Mouse (Mus musculus) forebrain, postnatal 0 days (tissue): ENCODE results near the gene Lrmp. TPM values are rescaled to one million over a fixed set of nuclear protein-coding genes. Genes with fewer than 3 reads are reported as not detected.
A peak's percentile ranks its signal among the peaks of the same experiment; 100 is the strongest.

Source experiments
- ATAC-seq: fragments of 200-750 bp; cut with Nextera tagmentation; 2 replicates; pipeline ENCODE4 v1.8.0; 2017; ENCODE audit warnings: mild to moderate bottlenecking, moderate library complexity
- DNase-seq: peaks from one replicate; pipeline ENCODE4 v3.0.0-alpha.2; 2015
- H3K27ac ChIP-seq: fragments of 300-500 bp; sonication (generic); 2 replicates; pipeline ENCODE4 v1.5.1; 2014; ENCODE audit warnings: low read depth, mild to moderate bottlenecking, antibody characterized with exemption, low read length, moderate library complexity, mixed read lengths
- H3K27me3 ChIP-seq: fragments of 300-500 bp; sonication (generic); 2 replicates; pipeline ENCODE4 v1.6.1; 2014; ENCODE audit warnings: mild to moderate bottlenecking, low read length, mixed read lengths; ENCODE audit not compliant: insufficient read depth
- H3K36me3 ChIP-seq: fragments of 300-500 bp; sonication (generic); 2 replicates; pipeline ENCODE4 v1.6.1; 2014; ENCODE audit warnings: mild to moderate bottlenecking, moderate library complexity; ENCODE audit not compliant: insufficient read depth
- H3K4me1 ChIP-seq: fragments of 300-500 bp; sonication (generic); 2 replicates; pipeline ENCODE4 v1.6.1; 2014; ENCODE audit warnings: antibody characterized with exemption; ENCODE audit not compliant: insufficient read depth
- H3K4me2 ChIP-seq: fragments of 300-500 bp; sonication (generic); 2 replicates; pipeline ENCODE4 v1.6.1; 2014; ENCODE audit warnings: low read depth, mild to moderate bottlenecking, moderate library complexity
- H3K4me3 ChIP-seq: fragments of 300-500 bp; sonication (generic); 2 replicates; pipeline ENCODE4 v1.5.1; 2014; ENCODE audit warnings: low read depth, low read length, mixed read lengths
- H3K9ac ChIP-seq: fragments of 300-500 bp; sonication (generic); 2 replicates; pipeline ENCODE4 v1.6.1; 2014; ENCODE audit warnings: mild to moderate bottlenecking
- H3K9me3 ChIP-seq: fragments of 300-500 bp; sonication (generic); 2 replicates; pipeline ENCODE4 v1.6.1; 2016; ENCODE audit warnings: low read length
- CTCF ChIP-seq: sonication (generic); IDR thresholded peaks from 2 replicates; pipeline ENCODE4 v1.5.1; 2016; ENCODE audit warnings: antibody characterized with exemption, control low read depth, low read depth
- WGBS: fragments of 180-500 bp; shearing (Covaris S2); extraction: QIAGEN DNeasy Blood & Tissue Kit; methylation state at CpG from one replicate; pipeline ENCODE4 v1.1.7; 2014; 5-methylcytosine and 5-hydroxymethylcytosine counted together
- polyA plus RNA-seq: library from polyadenylated mRNA; unstranded; fragments of >200 nt; fragmentation: Nextera tagmentation; extraction: Ambion mirVana; gene quantifications from 2 replicates; pipeline ENCODE4 v1.2.1, GENCODE M21; 2015
- total RNA-seq: library from RNA; depleted of rRNA; stranded (reverse); fragments of >200 nt; gene quantifications from 2 replicates; pipeline ENCODE4 v1.2.3, GENCODE M21; 2014

Gene Lrmp
- total and polyA plus RNA-seq, 2 experiments from 2014 or later = 0.80 to 1.3 TPM

- Histone ChIP-seq H3K36me3 (no peaks in the 10 kb centered on the region), H3K4me2 (peak within 1 kb of the TSS; percentile 94), H3K4me3 (peak within 1 kb of the TSS; percentile 49), H3K9me3 (no peaks in the 10 kb centered on the region), H3K4me1 (no peaks in the 10 kb centered on the region), H3K27ac (no peak within 1 kb of the TSS), H3K9ac (peak within 1 kb of the TSS; percentile 46), H3K27me3 (no peaks in the 10 kb centered on the region)
- DNase-seq = peak; percentile 56
- peak; percentile 85 for ATAC-seq
- 2% methylated on average over 39 of the region's 39 CpGs for WGBS
- TF ChIP-seq CTCF = no peak
Measured at GRCm38 (mm10) chr6:145075548-145076224, 39.8 kb upstream of the Lrmp start, which contains the start of gene Bcat1. Gene Bcat1, minus strand, starts transcription at chr6:145076184.

GRCm38 (mm10) chr6:145076286-145076685 lies 39.2 kb upstream of the Lrmp start:
- Histone ChIP-seq H3K9ac (no peak overlapping the region), H3K4me2 (peak overlapping the region; percentile 94), H3K9me3 (no peaks in the 10 kb centered on the region), H3K27me3 (no peaks in the 10 kb centered on the region), H3K27ac (no peak overlapping the region), H3K4me3 (peak overlapping the region; percentile 49), H3K4me1 (no peaks in the 10 kb centered on the region), H3K36me3 (no peaks in the 10 kb centered on the region)
- 17% methylated on average over 9 of the region's 9 CpGs for WGBS
- ATAC-seq (no peak), DNase-seq (no peak)
- TF ChIP-seq CTCF = no peak

GRCm38 (mm10) chr6:145079087-145079759 lies 36.2 kb upstream of the Lrmp start:
- TF ChIP-seq CTCF = no peak
- ATAC-seq = no peak
- H3K4me2 ChIP-seq = no peak overlapping the region
- no peak for DNase-seq
- H3K9ac ChIP-seq = no peak overlapping the region
- H3K9me3 ChIP-seq = no peaks in the 10 kb centered on the region
- 83% methylated on average over 9 of the region's 9 CpGs for WGBS
- H3K4me3 ChIP-seq = no peak overlapping the region
- H3K36me3 ChIP-seq = no peaks in the 10 kb centered on the region
- no peaks in the 10 kb centered on the region for H3K4me1 ChIP-seq
- no peaks in the 10 kb centered on the region for H3K27me3 ChIP-seq
- no peak overlapping the region for H3K27ac ChIP-seq

- Histone ChIP-seq H3K9ac (no peak overlapping the region), H3K36me3 (no peaks in the 10 kb centered on the region), H3K27ac (no peak overlapping the region), H3K4me2 (no peak overlapping the region), H3K4me1 (no peaks in the 10 kb centered on the region), H3K4me3 (no peak overlapping the region), H3K27me3 (no peaks in the 10 kb centered on the region), H3K9me3 (no peaks in the 10 kb centered on the region)
- DNase-seq = no peak
- TF ChIP-seq CTCF = no peak
- WGBS = 79% methylated on average over 4 of the region's 4 CpGs
- no peak for ATAC-seq
Measured at GRCm38 (mm10) chr6:145081721-145082120, 33.7 kb upstream of the Lrmp start.

- Histone ChIP-seq H3K36me3 (no peaks in the 10 kb centered on the region), H3K27me3 (no peaks in the 10 kb centered on the region), H3K27ac (no peak overlapping the region), H3K9ac (no peak overlapping the region), H3K4me2 (no peak overlapping the region), H3K4me1 (no peaks in the 10 kb centered on the region), H3K9me3 (no peaks in the 10 kb centered on the region), H3K4me3 (no peak overlapping the region)
- ATAC-seq (no peak), DNase-seq (no peak)
- no peak for TF ChIP-seq CTCF
- WGBS = 89% methylated on average over 8 of the region's 8 CpGs
Measured at GRCm38 (mm10) chr6:145084343-145085117, 30.9 kb upstream of the Lrmp start.

GRCm38 (mm10) chr6:145088451-145089113 lies 26.9 kb upstream of the Lrmp start:
- no peak for ATAC-seq
- H3K27ac ChIP-seq = no peak overlapping the region
- H3K4me3 ChIP-seq = no peak overlapping the region
- no peak overlapping the region for H3K9ac ChIP-seq
- H3K4me2 ChIP-seq = no peak overlapping the region
- H3K27me3 ChIP-seq = no peaks in the 10 kb centered on the region
- H3K4me1 ChIP-seq = no peaks in the 10 kb centered on the region
- WGBS = 45% methylated on average over 4 of the region's 4 CpGs
- TF ChIP-seq CTCF = peak; percentile 70
- no peaks in the 10 kb centered on the region for H3K9me3 ChIP-seq
- H3K36me3 ChIP-seq = no peaks in the 10 kb centered on the region
- DNase-seq = peak; percentile 32
